Mouse (Mus musculus): Measurements from ENCODE around the gene A1bg.

DNA sequence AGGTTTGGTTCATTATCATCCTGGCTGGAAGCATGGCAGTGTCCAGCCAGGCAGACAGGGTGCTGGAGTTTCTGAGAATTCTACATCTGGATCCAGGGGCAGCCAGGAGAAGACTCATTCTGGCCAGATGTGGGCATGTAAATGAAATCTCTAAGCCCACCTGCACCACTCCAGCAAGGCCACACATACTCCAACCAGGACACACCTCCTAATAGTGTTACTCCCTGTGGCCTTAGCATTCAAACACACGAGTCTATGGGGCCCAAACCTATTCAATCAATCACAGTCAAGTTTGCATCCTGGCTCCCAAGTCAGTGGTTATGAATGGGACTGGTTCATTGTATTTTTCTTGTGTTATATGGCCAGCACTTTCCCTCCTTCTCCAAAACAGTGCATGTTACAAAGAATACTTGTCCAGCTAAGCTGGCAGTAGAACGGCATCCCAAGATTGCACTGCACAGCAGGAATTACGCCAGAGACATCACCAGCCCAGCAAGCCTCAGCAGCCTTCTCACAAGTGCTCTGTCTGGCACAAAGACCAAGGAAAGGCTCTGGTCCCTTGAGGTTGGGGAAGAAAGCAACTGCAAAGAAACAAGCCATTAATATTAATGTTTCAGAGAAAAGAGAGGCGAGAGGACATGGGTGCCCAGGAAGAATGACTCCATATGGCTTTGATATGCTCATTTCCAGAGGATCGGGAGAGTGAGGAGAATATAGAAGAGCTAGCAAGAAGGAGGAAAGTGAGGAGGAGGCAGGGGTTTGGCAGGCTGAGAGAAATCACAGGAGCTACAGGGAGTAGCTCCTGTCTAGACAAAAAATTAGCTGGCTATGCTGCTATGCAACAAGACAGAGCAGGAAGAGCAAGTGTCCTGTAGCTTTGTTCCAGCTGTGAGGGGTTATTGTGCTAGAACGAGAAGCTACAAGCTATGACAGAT lies 18.8 kb downstream of the A1bg start:
- TF ChIP-seq CTCF (IDR thresholded peaks at IDR 0.05; ENCODE audit: extremely low read depth, insufficient read depth, low read length) = no peak
- no peak for TF ChIP-seq POLR2A (IDR thresholded peaks at IDR 0.05; ENCODE audit: extremely low read depth, insufficient read depth, low read length)

Measured in cortical plate, adult 2 months (tissue).